Mouse (Mus musculus) CH12.LX (cell line): ENCODE results near the gene Pspc1. TPM values are rescaled to one million over a fixed set of nuclear protein-coding genes. Genes with fewer than 3 reads are reported as not detected.

ENCODE experiments used
- DNase-seq: peaks from one replicate; pipeline ENCODE4 v3.0.0-alpha.2; 2013; ENCODE audit errors: extremely low read depth
- H3K27ac ChIP-seq: 2 replicates; pipeline ENCODE4 v1.5.1; 2012; ENCODE audit warnings: low read depth, mild to moderate bottlenecking, control low read depth, moderate library complexity; ENCODE audit not compliant: insufficient read depth
- H3K27me3 ChIP-seq: replicated peaks from 2 replicates; pipeline ENCODE3; 2012; ENCODE audit warnings: inconsistent platforms
- H3K36me3 ChIP-seq, 2 experiments: replicated peaks in 1 of 2; 2 replicates each; pipeline versions ENCODE3 to v1.6.1; 2012; ENCODE audit warnings: inconsistent platforms in 1 of 2, low read length in 1 of 2, mild to moderate bottlenecking in 1 of 2, mixed read lengths in 1 of 2, moderate library complexity in 1 of 2; ENCODE audit not compliant: control insufficient read depth in 1 of 2, insufficient read depth in 1 of 2
- H3K4me1 ChIP-seq, 2 experiments: 2 replicates each; pipeline ENCODE4 v1.6.1; 2012; ENCODE audit warnings: inconsistent platforms in 1 of 2, moderate library complexity in 1 of 2; ENCODE audit not compliant: insufficient read depth in 2 of 2, control insufficient read depth in 1 of 2
- H3K4me2 ChIP-seq: 2 replicates; pipeline ENCODE4 v1.6.1; 2012; ENCODE audit warnings: low read depth, mild to moderate bottlenecking, control low read depth; ENCODE audit not compliant: poor library complexity, insufficient read depth, severe bottlenecking
- H3K4me3 ChIP-seq, 3 experiments: fragments of 150-350 bp in 1 of 3; sonication (generic) in 1 of 3; replicated peaks in 1 of 3; 2 replicates each; pipeline versions ENCODE3 to v1.5.1; 2011 to 2012; ENCODE audit warnings: low read depth in 2 of 3, low read length in 2 of 3, mild to moderate bottlenecking in 2 of 3, moderate library complexity in 2 of 3, control low read depth in 1 of 3, improper control_type of control experiment in 1 of 3, inconsistent platforms in 1 of 3, mixed read lengths in 1 of 3; ENCODE audit not compliant: poor library complexity in 1 of 3
- H3K79me2 ChIP-seq: replicated peaks from 2 replicates; pipeline ENCODE4 v1.6.1; 2012; ENCODE audit warnings: mild to moderate bottlenecking, moderate library complexity; ENCODE audit not compliant: control insufficient read depth, poor library complexity, insufficient read depth, severe bottlenecking; ENCODE audit errors: extremely low read depth
- H3K9ac ChIP-seq: 2 replicates; pipeline ENCODE4 v1.6.1; 2012; ENCODE audit warnings: low read depth, mild to moderate bottlenecking, control low read depth, moderate library complexity; ENCODE audit not compliant: insufficient read depth
- H3K9me3 ChIP-seq: replicated peaks from 2 replicates; pipeline ENCODE3; 2012; ENCODE audit warnings: low read length, inconsistent platforms, mixed read lengths
- BHLHE40 ChIP-seq: IDR thresholded peaks from 2 replicates; pipeline ENCODE4 v1.6.1; 2011; ENCODE audit warnings: mild to moderate bottlenecking, low read depth, low read length, improper control_type of control experiment
- CHD1 ChIP-seq: IDR thresholded peaks from 2 replicates; pipeline ENCODE4 v1.6.1; 2012; ENCODE audit warnings: low read depth, low read length, improper control_type of control experiment, inconsistent platforms
- HCFC1 ChIP-seq: IDR thresholded peaks from 2 replicates; pipeline ENCODE4 v1.6.1; 2012; ENCODE audit warnings: low read depth, mild to moderate bottlenecking, inconsistent platforms, low read length, improper control_type of control experiment
- JUN ChIP-seq: IDR thresholded peaks from 2 replicates; pipeline ENCODE4 v1.6.1; 2011; ENCODE audit warnings: low read depth, mild to moderate bottlenecking, low read length, improper control_type of control experiment, moderate library complexity; ENCODE audit not compliant: insufficient read depth
- JUND ChIP-seq: conservative IDR thresholded peaks from 2 replicates; pipeline ENCODE4 v1.6.1; 2011; ENCODE audit warnings: low read depth, low read length, improper control_type of control experiment
- MAZ ChIP-seq: IDR thresholded peaks from 2 replicates; pipeline ENCODE4 v1.6.1; 2012; ENCODE audit warnings: low read depth, mild to moderate bottlenecking, inconsistent platforms, low read length, improper control_type of control experiment, moderate library complexity
- MEF2A ChIP-seq: IDR thresholded peaks from 2 replicates; pipeline ENCODE4 v1.6.1; 2014; ENCODE audit warnings: low read depth, mild to moderate bottlenecking, inconsistent platforms, low read length, improper control_type of control experiment, borderline replicate concordance
- MXI1 ChIP-seq: IDR thresholded peaks from 2 replicates; pipeline ENCODE4 v1.6.1; 2011; ENCODE audit warnings: mild to moderate bottlenecking, low read depth, low read length, improper control_type of control experiment
- NRF1 ChIP-seq: IDR thresholded peaks from 2 replicates; pipeline ENCODE4 v1.6.1; 2014; ENCODE audit warnings: low read depth, mild to moderate bottlenecking, inconsistent platforms, low read length, improper control_type of control experiment, moderate library complexity
- POLR2A ChIP-seq: IDR thresholded peaks from 2 replicates; pipeline ENCODE4 v1.6.1; 2011; ENCODE audit warnings: low read depth, mild to moderate bottlenecking, improper control_type of control experiment, low read length
- POLR2AphosphoS2 ChIP-seq: IDR thresholded peaks from 2 replicates; pipeline ENCODE4 v1.6.1; 2011; ENCODE audit warnings: low read depth, low read length, improper control_type of control experiment
- SIN3A ChIP-seq: IDR thresholded peaks from 2 replicates; pipeline ENCODE4 v1.6.1; 2012; ENCODE audit warnings: low read length, improper control_type of control experiment, inconsistent platforms
- UBTF ChIP-seq: IDR thresholded peaks from 2 replicates; pipeline ENCODE4 v1.6.1; 2012; ENCODE audit warnings: low read depth, mild to moderate bottlenecking, inconsistent platforms, low read length, improper control_type of control experiment, moderate library complexity
- ZMIZ1 ChIP-seq: IDR thresholded peaks from 2 replicates; pipeline ENCODE4 v1.6.1; 2012; ENCODE audit warnings: low read depth, mild to moderate bottlenecking, inconsistent platforms, low read length, improper control_type of control experiment
- dilution Hi-C: fragments of 300-500 bp; cut with MboI; formaldehyde crosslinking; loops from 2 replicates; pipeline ENCODE4 v1.14.3; 2020; ENCODE audit warnings: low sequenced_read_pairs; ENCODE audit not compliant: extremely low pct_unique_long_range_greater_than_20kb, extremely low pct_ligation_motif_present
- in situ Hi-C: fragments of 300-500 bp; cut with MboI; formaldehyde crosslinking; loops from 3 replicates; pipeline ENCODE4 v1.14.3; 2019; ENCODE audit warnings: low sequenced_read_pairs, low pct_ligation_motif_present, low pct_unique_long_range_greater_than_20kb, mixed read lengths
- polyA plus RNA-seq: library from polyadenylated mRNA; unstranded; fragments of >175 nt; gene quantifications from 2 replicates; pipeline ENCODE4 v1.2.1, GENCODE M21; 2012; ENCODE audit warnings: low read depth; ENCODE audit not compliant: insufficient read length
- total RNA-seq, 2 experiments: library from RNA; depleted of rRNA; stranded (reverse); fragments of 300-350 nt in 1 of 2; fragments of >200 nt in 1 of 2; gene quantifications; 2 replicates each; pipeline ENCODE4 v1.2.3; 2012 to 2014

The Pspc1 gene
- total and polyA plus RNA-seq, 3 experiments = 42.5 to 125 (median 46.9) TPM

DNA sequence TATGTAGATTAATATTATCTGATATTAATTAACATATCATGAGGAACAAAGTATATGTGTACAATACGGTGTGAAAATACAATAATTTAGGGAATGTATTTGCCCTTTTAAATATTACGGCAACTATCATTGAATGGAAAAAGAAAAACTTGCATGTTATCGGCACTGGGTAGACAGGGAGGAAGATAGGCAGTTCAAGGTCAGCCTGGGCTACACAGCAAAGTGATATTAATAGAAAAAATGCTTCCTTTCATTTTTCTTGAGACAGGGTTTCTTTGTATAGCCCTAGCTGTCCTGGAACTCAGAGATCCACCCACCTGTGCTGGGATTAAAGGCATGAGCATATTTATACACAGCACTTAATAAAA, 801 bp upstream of the Pspc1 start:
- Histone ChIP-seq H3K4me3 (peak overlapping the region; percentile 49 to 99 (median 54)), H3K4me1 (peaks cover 0 to 21% of the 10 kb centered on the region in 2 experiments; a peak in 2 of 4 replicates), H3K9ac (peak overlapping the region; percentile 50), H3K79me2 (peaks cover 39% of the 10 kb centered on the region), H3K36me3 (peaks cover 0 to 3% of the 10 kb centered on the region in 2 experiments), H3K27ac (no peak overlapping the region), H3K9me3 (no peaks in the 10 kb centered on the region), H3K4me2 (peak overlapping the region; percentile 52), H3K27me3 (no peaks in the 10 kb centered on the region)
- peak; percentile 17 for DNase-seq
- dilution Hi-C loops = no loop called here
- TF ChIP-seq MAZ (no peak), POLR2AphosphoS2 (no peak), NRF1 (no peak), JUND (0 out of 2 replicates have a peak, but pooled peaks have one; percentile 3), UBTF (no peak), JUN (no peak), BHLHE40 (no peak), CHD1 (0 out of 2 replicates have a peak, but pooled peaks have one; percentile 56), POLR2A (no peak), MEF2A (0 out of 2 replicates have a peak, but pooled peaks have one; percentile 22)
- in situ Hi-C loops = loop anchor here (25.0 kb wide), 1 partner anchor 392 kb away; no protein-coding TSS in a partner anchor

DNA sequence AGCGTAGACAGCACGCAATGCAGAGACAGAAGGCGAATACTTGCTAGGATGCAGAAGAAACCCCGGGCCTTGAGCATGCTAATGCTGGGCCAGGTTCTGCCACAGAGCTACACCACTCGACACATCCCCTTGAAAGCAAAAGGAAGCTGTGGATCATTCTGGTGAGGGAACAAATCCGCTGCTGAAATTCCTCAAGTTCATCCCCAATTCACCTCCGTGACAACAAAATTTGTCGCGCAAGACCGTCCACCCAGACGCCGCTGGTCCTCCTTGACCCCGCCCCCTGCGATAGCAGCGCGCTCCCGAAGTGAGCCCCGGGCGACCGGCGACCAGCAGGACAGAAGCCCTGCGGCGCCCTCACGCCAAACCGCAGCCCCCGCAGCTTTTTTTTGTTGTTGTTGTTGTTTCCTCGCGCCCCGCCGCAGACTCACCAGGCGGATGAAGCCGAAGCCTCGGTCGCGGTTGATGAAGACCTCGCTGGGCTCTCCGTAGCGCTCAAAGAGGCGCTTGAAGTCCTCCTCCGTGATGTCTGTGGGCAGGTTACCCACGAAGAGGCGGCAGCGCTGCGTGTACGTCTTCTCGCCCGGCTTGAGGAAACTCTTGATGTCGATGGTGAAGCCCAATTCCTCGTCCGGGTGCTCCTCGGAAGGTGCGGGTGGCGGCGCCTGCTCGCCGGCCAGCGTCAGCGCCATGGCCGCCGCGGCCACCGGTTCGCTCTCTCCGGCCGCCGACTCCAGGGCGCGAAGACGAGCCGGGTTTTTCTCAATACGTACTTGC, 568 bp downstream of the Pspc1 start:
- in situ Hi-C loops = loop anchor here (25.0 kb wide), 1 partner anchor 390 kb away; no protein-coding TSS in a partner anchor

More for the DNA sequence above, 568 bp downstream of the Pspc1 start:
- Histone ChIP-seq H3K27ac (peak overlapping the region; percentile 65), H3K4me3 (peak overlapping the region; percentile 89 to 99 (median 89)), H3K4me1 (peaks cover 3 to 31% of the 10 kb centered on the region in 2 experiments; a peak in 2 of 4 replicates), H3K27me3 (no peaks in the 10 kb centered on the region), H3K36me3 (peaks cover 0 to 10% of the 10 kb centered on the region in 2 experiments), H3K9me3 (no peaks in the 10 kb centered on the region), H3K4me2 (peak overlapping the region; percentile 79; the same call in 1 of the 2 replicates), H3K9ac (peak overlapping the region; percentile 94), H3K79me2 (peaks cover 52% of the 10 kb centered on the region)
- dilution Hi-C loops = no loop called here
- peak; percentile 54; the same call in 1 of the 2 replicates for TF ChIP-seq UBTF
- TF ChIP-seq ZMIZ1 = 0 out of 2 replicates have a peak, but pooled peaks have one; percentile 12
- no peak for TF ChIP-seq JUND
- peak; percentile 46; the same call in 1 of the 2 replicates for TF ChIP-seq MXI1
- peak; percentile 41 for TF ChIP-seq SIN3A
- no peak for TF ChIP-seq HCFC1
- DNase-seq = peak; percentile 41
